Mouse (Mus musculus): ENCODE data around the gene Ttc7. TPM values are rescaled to one million over a fixed set of nuclear protein-coding genes. Genes with fewer than 3 reads are reported as not detected.
"Not testable (repeated sequence)": the region's sequence is repeated elsewhere in the genome, so short reads cannot be mapped to it uniquely, and the experiment has no call there.

The Ttc7 gene
- total RNA-seq, 2 experiments from 2014 or later = 4.9 to 5.4 TPM

- DNase-seq = no peak
- intact Hi-C loops (cut with DNase I) = no loop called here
Observed at GRCm38 (mm10) chr17:87284482-87285040, 1.9 kb downstream of the Ttc7 start.

- intact Hi-C loops (cut with DNase I) = no loop called here
- DNase-seq = no peak
Observed at GRCm38 (mm10) chr17:87285731-87286465, 3.2 kb downstream of the Ttc7 start.

- no peak for DNase-seq
- intact Hi-C loops (cut with DNase I) = no loop called here
Observed at GRCm38 (mm10) chr17:87286481-87287143, 3.9 kb downstream of the Ttc7 start.

- DNase-seq = no peak
- intact Hi-C loops (cut with DNase I) = no loop called here
Observed at GRCm38 (mm10) chr17:87287197-87287777, 4.6 kb downstream of the Ttc7 start.

- no peak for DNase-seq
- intact Hi-C loops (cut with DNase I) = no loop called here
Observed at GRCm38 (mm10) chr17:87288131-87288530, 5.4 kb downstream of the Ttc7 start.

GRCm38 (mm10) chr17:87289367-87289766 lies 6.7 kb downstream of the Ttc7 start:
- intact Hi-C loops (cut with DNase I) = no loop called here
- no peak for DNase-seq

- intact Hi-C loops (cut with DNase I) = no loop called here
Observed at GRCm38 (mm10) chr17:87291037-87291436, 8.4 kb downstream of the Ttc7 start.

GRCm38 (mm10) chr17:87291782-87292181 lies 9.1 kb downstream of the Ttc7 start:
- no peak for DNase-seq
- intact Hi-C loops (cut with DNase I) = no loop called here

More at GRCm38 (mm10) chr17:87291037-87291436, 8.4 kb downstream of the Ttc7 start:
- no peak for DNase-seq

- intact Hi-C loops (cut with DNase I) = no loop called here
- no peak for DNase-seq
Observed at GRCm38 (mm10) chr17:87293125-87293524, 10.4 kb downstream of the Ttc7 start.

- DNase-seq = no peak
- intact Hi-C loops (cut with DNase I) = no loop called here
Observed at GRCm38 (mm10) chr17:87295738-87296137, 13.1 kb downstream of the Ttc7 start.

- DNase-seq; intact Hi-C loops (cut with DNase I): not testable (repeated sequence)
Observed at GRCm38 (mm10) chr17:87296701-87297100, 14.0 kb downstream of the Ttc7 start.

- intact Hi-C loops (cut with DNase I) = no loop called here
- no peak for DNase-seq
Observed at GRCm38 (mm10) chr17:87298944-87299343, 16.3 kb downstream of the Ttc7 start.

GRCm38 (mm10) chr17:87300340-87300739 lies 17.7 kb downstream of the Ttc7 start:
- no peak for DNase-seq
- intact Hi-C loops (cut with DNase I) = no loop called here

GRCm38 (mm10) chr17:87301607-87302006 lies 18.9 kb downstream of the Ttc7 start:
- intact Hi-C loops (cut with DNase I); DNase-seq: not testable (repeated sequence)

GRCm38 (mm10) chr17:87302014-87302794 lies 19.5 kb downstream of the Ttc7 start:
- no peak for DNase-seq

GRCm38 (mm10) chr17:87304151-87304894 lies 21.6 kb downstream of the Ttc7 start:
- intact Hi-C loops (cut with DNase I) = no loop called here
- no peak for DNase-seq

More at GRCm38 (mm10) chr17:87302014-87302794, 19.5 kb downstream of the Ttc7 start:
- intact Hi-C loops (cut with DNase I) = no loop called here

GRCm38 (mm10) chr17:87305065-87305464 lies 22.4 kb downstream of the Ttc7 start:
- intact Hi-C loops (cut with DNase I) = no loop called here
- DNase-seq = no peak

- no peak for DNase-seq
- intact Hi-C loops (cut with DNase I) = no loop called here
Observed at GRCm38 (mm10) chr17:87306746-87307145, 24.1 kb downstream of the Ttc7 start.

GRCm38 (mm10) chr17:87309073-87309788 lies 26.5 kb downstream of the Ttc7 start:
- DNase-seq = no peak
- intact Hi-C loops (cut with DNase I) = no loop called here

Data from heart, postnatal 10 days (tissue).